Mouse (Mus musculus) intestine, embryonic 14.5 days (tissue): Measurements from ENCODE around the gene Bola1. TPM values are rescaled to one million over a fixed set of nuclear protein-coding genes. Genes with fewer than 3 reads are reported as not detected.
A peak's percentile ranks its signal among the peaks of the same experiment; 100 is the strongest.
"Not testable (repeated sequence)": the region's sequence is repeated elsewhere in the genome, so short reads cannot be mapped to it uniquely, and the experiment has no call there.

Source experiments
- ATAC-seq: fragments of 200-750 bp; cut with Nextera tagmentation; replicated peaks from 2 replicates; pipeline ENCODE4 v1.8.0; 2017; ENCODE audit warnings: low read depth, moderate number of reproducible peaks, moderate TSS enrichment, moderate library complexity; ENCODE audit not compliant: low FRiP score, low TSS enrichment
- DNase-seq: peaks from one replicate; pipeline ENCODE4 v3.0.0-alpha.2; 2018; ENCODE audit warnings: low spot score
- H3K27ac ChIP-seq: fragments of 300-500 bp; sonication (generic); 2 replicates; pipeline ENCODE4 v1.5.1; 2014; ENCODE audit warnings: low read depth, mild to moderate bottlenecking, control low read depth
- H3K27me3 ChIP-seq: fragments of 300-500 bp; sonication (generic); replicated peaks from 2 replicates; pipeline ENCODE4 v1.6.1; 2014; ENCODE audit warnings: low read length, control low read depth; ENCODE audit not compliant: control insufficient read depth, insufficient read depth
- H3K36me3 ChIP-seq: fragments of 300-500 bp; sonication (generic); 2 replicates; pipeline ENCODE4 v1.6.1; 2014; ENCODE audit warnings: low read length, control low read depth; ENCODE audit not compliant: control insufficient read depth, insufficient read depth
- H3K4me1 ChIP-seq: fragments of 300-500 bp; sonication (generic); replicated peaks from 2 replicates; pipeline ENCODE4 v1.6.1; 2014; ENCODE audit warnings: low read length, control low read depth, mixed read lengths; ENCODE audit not compliant: control insufficient read depth, insufficient read depth
- H3K4me2 ChIP-seq: fragments of 300-500 bp; sonication (generic); 2 replicates; pipeline ENCODE4 v1.6.1; 2014; ENCODE audit warnings: low read length
- H3K4me3 ChIP-seq: fragments of 300-500 bp; sonication (generic); 2 replicates; pipeline ENCODE4 v1.5.1; 2014; ENCODE audit warnings: low read depth, low read length, control low read depth, mixed read lengths
- H3K9ac ChIP-seq: fragments of 300-500 bp; sonication (generic); 2 replicates; pipeline ENCODE4 v1.6.1; 2014; ENCODE audit warnings: mild to moderate bottlenecking, low read length
- H3K9me3 ChIP-seq: fragments of 300-500 bp; sonication (generic); 2 replicates; pipeline ENCODE4 v1.6.1; 2016; ENCODE audit warnings: low read length, control low read depth; ENCODE audit not compliant: control insufficient read depth
- WGBS: fragments of 180-500 bp; shearing (Covaris S2); extraction: QIAGEN DNeasy Blood & Tissue Kit; methylation state at CpG from one replicate; pipeline ENCODE4 v1.1.7; 2014; 5-methylcytosine and 5-hydroxymethylcytosine counted together
- polyA plus RNA-seq: library from polyadenylated mRNA; unstranded; fragments of >200 nt; fragmentation: Nextera tagmentation; extraction: Ambion mirVana; gene quantifications from 2 replicates; pipeline ENCODE4 v1.2.1, GENCODE M21; 2014

Bola1 gene
- polyA plus RNA-seq, 1 experiment from 2014 or later: 79.5 TPM

DNA sequence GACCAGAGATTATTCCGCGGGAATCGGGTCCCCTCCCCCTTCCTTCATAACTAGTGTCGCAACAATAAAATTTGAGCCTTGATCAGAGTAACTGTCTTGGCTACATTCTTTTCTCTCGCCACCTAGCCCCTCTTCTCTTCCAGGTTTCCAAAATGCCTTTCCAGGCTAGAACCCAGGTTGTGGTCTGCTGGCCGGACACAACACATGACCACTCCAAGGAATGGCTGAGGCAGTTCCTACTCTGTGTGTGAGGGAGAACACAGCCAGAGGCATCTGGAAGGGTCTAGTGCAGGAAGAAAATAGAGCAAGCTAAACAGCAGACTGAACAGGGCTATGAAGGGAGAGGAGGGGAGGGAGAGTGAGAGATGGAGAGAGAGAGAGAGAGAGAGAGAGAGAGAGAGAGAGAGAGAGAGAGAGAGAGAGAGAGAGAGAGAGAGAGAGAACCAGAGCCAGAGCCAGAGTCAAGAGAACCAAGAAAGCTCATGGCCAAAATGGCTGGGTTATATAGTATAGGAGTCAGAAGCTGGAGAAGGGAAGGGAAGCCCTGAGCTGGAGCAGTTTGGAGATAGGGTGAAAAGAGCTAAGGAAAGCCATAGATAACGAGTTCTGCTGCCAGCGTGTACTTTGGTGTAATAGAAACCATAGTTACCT, 20.8 kb downstream of the Bola1 start:
- H3K27me3 ChIP-seq, H3K4me3 ChIP-seq, H3K9me3 ChIP-seq, ATAC-seq, H3K27ac ChIP-seq, DNase-seq, H3K36me3 ChIP-seq, H3K9ac ChIP-seq: not testable (repeated sequence)
- H3K4me2 ChIP-seq: peak overlapping the region; percentile 88
- peaks cover 12% of the 10 kb centered on the region for H3K4me1 ChIP-seq
- WGBS: 35% methylated on average over 5 of the region's 8 CpGs

DNA sequence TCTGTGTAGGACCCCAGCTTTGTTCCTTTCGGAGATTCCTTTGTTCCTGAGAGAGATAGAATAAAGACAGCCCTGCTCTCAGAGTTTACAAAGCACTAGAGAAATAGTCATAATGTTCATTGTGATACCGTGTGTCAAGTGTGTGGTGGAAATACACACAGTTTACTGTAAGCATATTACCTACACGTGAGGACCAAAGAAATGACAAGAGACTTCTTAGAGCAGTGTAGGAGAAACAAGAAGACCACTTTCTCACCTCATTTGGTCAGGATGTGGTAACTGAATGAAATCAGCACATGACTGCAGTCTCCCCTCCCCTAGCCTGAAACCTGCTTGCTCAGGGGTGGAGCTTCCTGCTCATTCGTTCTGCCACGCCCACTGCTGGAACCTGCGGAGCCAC, 21.3 kb downstream of the Bola1 start:
- Histone ChIP-seq H3K9ac (peak overlapping the region; percentile 41), H3K36me3 (no peaks in the 10 kb centered on the region), H3K9me3 (no peaks in the 10 kb centered on the region), H3K27ac (peak overlapping the region; percentile 54), H3K4me2 (peak overlapping the region; percentile 88), H3K27me3 (no peaks in the 10 kb centered on the region), H3K4me3 (peak overlapping the region; percentile 68), H3K4me1 (peaks cover 12% of the 10 kb centered on the region)
- 5% methylated on average over 6 of the region's 6 CpGs for WGBS
- ATAC-seq (peak; percentile 34), DNase-seq (no peak)

DNA sequence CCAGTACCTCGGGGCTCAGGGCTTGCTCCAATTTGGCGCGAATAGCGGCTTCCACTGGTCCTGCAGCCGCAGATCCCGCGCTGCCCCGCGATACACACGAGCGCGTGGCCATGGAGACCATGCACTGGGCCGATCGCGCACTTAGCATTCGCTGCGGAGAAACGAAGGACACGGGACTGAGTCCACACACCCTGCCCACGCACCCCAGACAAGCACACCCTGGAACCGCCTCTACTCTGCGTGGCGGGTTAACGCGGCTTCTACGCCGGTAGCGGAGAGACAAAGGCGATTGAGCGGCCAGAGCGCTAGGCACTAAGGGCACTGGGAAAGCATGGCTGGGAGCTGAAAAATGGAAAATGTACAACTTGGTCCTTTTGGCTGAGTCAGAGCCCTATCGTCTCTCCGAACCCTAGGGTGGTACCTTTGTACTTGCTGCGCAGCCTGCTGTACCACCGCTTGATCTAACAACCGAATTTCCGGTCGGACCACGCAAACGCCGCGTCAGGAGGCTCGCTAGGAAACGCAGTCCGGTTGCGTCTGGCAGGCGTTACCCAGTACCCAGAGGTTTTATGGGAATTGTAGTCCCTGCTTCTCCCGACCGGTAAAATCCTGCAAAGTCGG, 22.3 kb downstream of the Bola1 start:
- Histone ChIP-seq H3K27me3 (no peaks in the 10 kb centered on the region), H3K27ac (peak overlapping the region; percentile 97), H3K9me3 (no peaks in the 10 kb centered on the region), H3K9ac (peak overlapping the region; percentile 93), H3K4me3 (peak overlapping the region; percentile 68), H3K36me3 (no peaks in the 10 kb centered on the region), H3K4me2 (peak overlapping the region; percentile 88), H3K4me1 (peaks cover 12% of the 10 kb centered on the region)
- ATAC-seq (peak; percentile 91), DNase-seq (peak; percentile 89)
- under 1% methylated on average over 50 of the region's 50 CpGs for WGBS

GRCm38 (mm10) chr3:96196437-96197128, 22.9 kb downstream of the Bola1 start:
- Histone ChIP-seq H3K27ac (peak overlapping the region; percentile 97), H3K4me1 (peaks cover 12% of the 10 kb centered on the region), H3K4me2 (peak overlapping the region; percentile 88), H3K36me3 (no peaks in the 10 kb centered on the region), H3K9ac (peak overlapping the region; percentile 93), H3K27me3 (no peaks in the 10 kb centered on the region), H3K9me3 (no peaks in the 10 kb centered on the region), H3K4me3 (peak overlapping the region; percentile 68)
- DNase-seq (no peak), ATAC-seq (no peak; the same call in 1 of the 2 replicates)
- 17% methylated on average over 27 of the region's 27 CpGs for WGBS

GRCm38 (mm10) chr3:96195616-96196313, 23.7 kb downstream of the Bola1 start:
- WGBS: 87% methylated on average over 11 of the region's 11 CpGs
- ATAC-seq: no peak
- peaks cover 12% of the 10 kb centered on the region for H3K4me1 ChIP-seq

DNA sequence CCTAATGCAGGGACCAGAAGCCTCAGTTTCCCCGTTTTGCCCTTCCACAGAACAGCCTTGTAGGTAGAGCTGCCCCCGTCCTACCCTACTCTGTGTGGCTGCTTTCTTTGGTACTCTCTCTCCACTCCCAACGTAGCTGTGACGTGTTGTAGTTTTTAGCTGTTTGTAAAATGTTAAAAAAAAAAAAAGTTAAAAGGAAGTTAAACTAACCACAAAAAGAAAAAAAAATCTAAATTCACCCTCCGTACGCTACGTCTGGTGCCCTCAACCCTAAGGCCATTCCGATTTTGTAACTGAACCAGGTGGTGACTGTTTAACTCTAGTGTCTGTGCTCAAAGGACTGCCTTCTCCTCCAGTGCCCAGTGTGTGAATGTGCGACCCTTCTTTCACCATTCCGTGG, 24.5 kb downstream of the Bola1 start:
- Histone ChIP-seq H3K27me3 (no peaks in the 10 kb centered on the region), H3K4me3 (no peak overlapping the region), H3K9me3 (no peaks in the 10 kb centered on the region), H3K4me2 (no peak overlapping the region), H3K9ac (no peak overlapping the region), H3K36me3 (no peaks in the 10 kb centered on the region), H3K27ac (no peak overlapping the region), H3K4me1 (peaks cover 12% of the 10 kb centered on the region)
- no peak for DNase-seq
- WGBS: 90% methylated on average over 10 of the region's 10 CpGs
- no peak for ATAC-seq

More at GRCm38 (mm10) chr3:96195616-96196313, 23.7 kb downstream of the Bola1 start:
- Histone ChIP-seq H3K36me3 (no peaks in the 10 kb centered on the region), H3K9ac (no peak overlapping the region), H3K4me2 (no peak overlapping the region), H3K9me3 (no peaks in the 10 kb centered on the region), H3K27ac (no peak overlapping the region), H3K4me3 (0 out of 2 replicates have a peak overlapping the region, but pooled peaks have one; percentile 68), H3K27me3 (no peaks in the 10 kb centered on the region)
- no peak for DNase-seq

DNA sequence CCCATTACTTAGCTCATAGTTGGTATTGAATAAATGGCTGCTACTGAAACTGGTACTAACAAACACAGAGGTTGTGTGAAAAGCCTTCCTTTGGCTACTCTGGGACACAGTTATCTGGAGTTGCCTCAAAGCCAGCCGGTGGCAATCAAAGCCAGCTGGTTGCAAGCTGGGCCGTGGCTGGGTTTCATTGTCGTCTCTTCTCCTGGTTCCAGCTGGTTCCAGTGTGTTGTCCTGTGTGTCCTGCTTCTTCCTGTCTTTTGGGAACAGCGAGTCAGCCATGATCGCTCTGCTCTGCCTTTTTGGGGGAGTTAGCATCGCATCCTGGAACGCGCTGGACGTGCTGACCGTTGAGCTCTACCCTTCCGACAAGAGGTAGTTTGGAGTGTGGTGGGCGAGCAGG, 26.5 kb downstream of the Bola1 start:
- Histone ChIP-seq H3K27me3 (no peaks in the 10 kb centered on the region), H3K36me3 (peaks cover 6% of the 10 kb centered on the region; the same call in 1 of the 2 replicates), H3K9ac (no peak overlapping the region), H3K4me2 (no peak overlapping the region), H3K4me1 (peaks cover 10% of the 10 kb centered on the region), H3K4me3 (no peak overlapping the region), H3K9me3 (no peaks in the 10 kb centered on the region), H3K27ac (no peak overlapping the region)
- WGBS: 64% methylated on average over 12 of the region's 12 CpGs
- no peak for DNase-seq
- ATAC-seq: no peak

DNA sequence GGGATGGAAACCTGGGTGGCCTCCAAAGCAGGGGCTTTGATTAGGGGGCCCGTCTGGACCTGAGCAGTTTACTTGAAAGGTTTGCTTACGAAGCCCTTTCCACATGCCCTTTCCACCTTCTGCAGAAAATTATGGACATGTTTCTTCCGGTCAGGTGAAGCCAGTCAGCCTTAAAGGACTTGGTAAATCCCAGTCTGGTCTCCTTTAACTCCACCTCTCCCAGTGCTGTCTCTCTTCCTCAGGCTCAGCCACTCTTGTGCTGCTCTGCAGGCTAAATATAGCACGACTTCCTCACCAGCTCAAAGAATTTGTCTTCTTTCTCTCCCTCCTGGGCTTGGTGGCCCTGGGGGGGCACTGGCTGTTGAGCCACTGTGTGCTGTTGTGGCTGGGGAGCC, 37.1 kb downstream of the Bola1 start:
- Histone ChIP-seq H3K9me3 (no peaks in the 10 kb centered on the region), H3K27me3 (no peaks in the 10 kb centered on the region), H3K27ac (peak overlapping the region; percentile 47; the same call in 1 of the 2 replicates), H3K4me2 (peak overlapping the region; percentile 81), H3K9ac (0 out of 2 replicates have a peak overlapping the region, but pooled peaks have one; percentile 25), H3K36me3 (peaks cover 19% of the 10 kb centered on the region), H3K4me3 (peak overlapping the region; percentile 52; the same call in 1 of the 2 replicates), H3K4me1 (peaks cover 23% of the 10 kb centered on the region)
- DNase-seq (no peak), ATAC-seq (no peak)
- WGBS: 27% methylated on average over 4 of the region's 4 CpGs
